Mouse (Mus musculus): ENCODE results near the gene Upb1. TPM values are rescaled to one million over a fixed set of nuclear protein-coding genes. Genes with fewer than 3 reads are reported as not detected.
"Not testable (repeated sequence)": the region's sequence is repeated elsewhere in the genome, so short reads cannot be mapped to it uniquely, and the experiment has no call there.

The Upb1 gene
- polyA plus RNA-seq, 1 experiment: 3.2 TPM

- Histone ChIP-seq H3K27ac (ENCODE audit: control insufficient read depth, insufficient read depth, low read depth, low read length, poor library complexity) (no peak overlapping the region), H3K4me1 (ENCODE audit: control insufficient read depth, insufficient read depth, low read length) (peaks cover 2% of the 10 kb centered on the region), H3K4me3 (replicated peaks; ENCODE audit: control insufficient read depth, low read depth, low read length) (no peak overlapping the region)
- TF ChIP-seq CTCF (IDR thresholded peaks at IDR 0.05; ENCODE audit: control insufficient read depth, insufficient read depth, low read length): no peak
- TF ChIP-seq POLR2A (IDR thresholded peaks at IDR 0.05; ENCODE audit: borderline replicate concordance, control insufficient read depth, low read depth, low read length): no peak
- WGBS: 57% methylated on average over 10 of the region's 10 CpGs
Measured at GRCm38 (mm10) chr10:75451036-75451786, 50.3 kb downstream of the Upb1 start.

DNA sequence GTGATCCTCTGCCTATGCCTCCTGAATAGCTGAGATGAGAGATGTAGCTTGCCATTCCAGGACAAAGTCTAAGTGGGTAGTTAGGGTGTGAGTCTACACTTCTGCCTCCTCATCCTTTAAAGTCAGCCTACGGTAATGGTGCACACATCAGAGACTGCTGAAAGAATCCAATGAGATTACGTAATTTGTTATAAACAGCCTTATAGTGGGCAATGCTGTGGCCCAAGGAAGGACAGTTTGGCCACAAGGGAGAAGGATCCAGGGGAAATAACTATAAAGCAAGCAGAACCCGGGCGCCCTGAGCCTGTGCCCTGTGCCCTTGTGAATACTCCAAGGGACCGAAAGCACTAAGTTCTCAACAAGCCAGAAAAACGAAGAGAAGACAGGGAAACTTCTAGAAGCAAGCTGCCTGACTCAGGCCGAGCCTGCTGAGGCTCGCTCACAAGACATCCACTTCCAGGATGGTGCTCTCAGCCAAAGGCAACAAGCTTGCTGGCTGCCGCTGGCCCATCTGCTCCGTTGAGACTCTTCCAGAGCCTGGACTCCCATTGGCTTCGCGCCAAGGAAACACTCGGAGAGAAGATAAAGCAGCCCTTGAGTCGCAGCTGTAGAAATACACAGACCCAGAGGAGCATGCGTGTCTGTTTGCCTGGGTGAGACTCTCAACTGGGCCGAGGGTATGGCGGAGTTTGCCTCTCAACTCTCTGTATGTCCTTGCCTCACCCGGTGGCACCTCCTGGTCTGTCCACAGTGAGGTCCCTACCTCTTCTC lies 55.3 kb downstream of the Upb1 start:
- H3K27ac ChIP-seq (ENCODE audit: control insufficient read depth, insufficient read depth, low read depth, low read length, poor library complexity); H3K4me1 ChIP-seq (ENCODE audit: control insufficient read depth, insufficient read depth, low read length); H3K4me3 ChIP-seq (replicated peaks; ENCODE audit: control insufficient read depth, low read depth, low read length): not testable (repeated sequence)
- 73% methylated on average over 14 of the region's 18 CpGs for WGBS

DNA sequence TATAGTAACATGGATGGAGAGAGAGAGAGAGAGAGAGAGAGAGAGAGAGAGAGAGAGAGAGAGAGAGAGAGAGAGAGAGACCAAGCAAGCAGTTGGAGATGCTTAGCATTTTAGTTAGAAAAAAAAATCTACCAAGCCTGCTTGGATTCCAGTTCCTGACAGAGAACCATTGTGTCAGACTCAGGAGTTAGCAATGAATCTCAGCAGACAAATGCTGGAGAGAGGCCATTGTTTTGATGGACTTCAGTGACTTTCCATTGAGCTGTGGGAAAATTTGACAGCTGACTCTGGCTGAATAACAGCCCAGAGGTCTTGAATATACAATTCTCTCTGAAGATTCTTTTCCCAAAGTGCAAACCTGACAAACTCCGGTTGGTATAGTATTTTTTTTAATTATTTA lies 56.9 kb downstream of the Upb1 start:
- WGBS: 81% methylated on average over 1 of the region's 1 CpGs

GRCm38 (mm10) chr10:75458329-75458728 lies 57.4 kb downstream of the Upb1 start:
- 75% methylated on average over 4 of the region's 4 CpGs for WGBS
- H3K4me3 ChIP-seq (replicated peaks; ENCODE audit: control insufficient read depth, low read depth, low read length): no peak overlapping the region

More for the DNA sequence above, 56.9 kb downstream of the Upb1 start:
- TF ChIP-seq CTCF (IDR thresholded peaks at IDR 0.05; ENCODE audit: control insufficient read depth, insufficient read depth, low read length) (no peak), POLR2A (IDR thresholded peaks at IDR 0.05; ENCODE audit: borderline replicate concordance, control insufficient read depth, low read depth, low read length) (no peak)
- Histone ChIP-seq H3K27ac (ENCODE audit: control insufficient read depth, insufficient read depth, low read depth, low read length, poor library complexity) (no peak overlapping the region), H3K4me1 (ENCODE audit: control insufficient read depth, insufficient read depth, low read length) (no peaks in the 10 kb centered on the region), H3K4me3 (replicated peaks; ENCODE audit: control insufficient read depth, low read depth, low read length) (no peak overlapping the region)

GRCm38 (mm10) chr10:75462728-75463127 lies 61.8 kb downstream of the Upb1 start:
- no peak overlapping the region for H3K4me3 ChIP-seq (replicated peaks; ENCODE audit: control insufficient read depth, low read depth, low read length)
- H3K4me1 ChIP-seq (ENCODE audit: control insufficient read depth, insufficient read depth, low read length): no peaks in the 10 kb centered on the region
- no peak for TF ChIP-seq CTCF (IDR thresholded peaks at IDR 0.05; ENCODE audit: control insufficient read depth, insufficient read depth, low read length)
- TF ChIP-seq POLR2A (IDR thresholded peaks at IDR 0.05; ENCODE audit: borderline replicate concordance, control insufficient read depth, low read depth, low read length): no peak
- H3K27ac ChIP-seq (ENCODE audit: control insufficient read depth, insufficient read depth, low read depth, low read length, poor library complexity): no peak overlapping the region
- WGBS: 86% methylated on average over 3 of the region's 3 CpGs

More at GRCm38 (mm10) chr10:75458329-75458728, 57.4 kb downstream of the Upb1 start:
- TF ChIP-seq POLR2A (IDR thresholded peaks at IDR 0.05; ENCODE audit: borderline replicate concordance, control insufficient read depth, low read depth, low read length) (no peak), CTCF (IDR thresholded peaks at IDR 0.05; ENCODE audit: control insufficient read depth, insufficient read depth, low read length) (no peak)
- Histone ChIP-seq H3K27ac (ENCODE audit: control insufficient read depth, insufficient read depth, low read depth, low read length, poor library complexity) (no peak overlapping the region), H3K4me1 (ENCODE audit: control insufficient read depth, insufficient read depth, low read length) (no peaks in the 10 kb centered on the region)

GRCm38 (mm10) chr10:75465781-75466550 lies 65.1 kb downstream of the Upb1 start:
- no peak for TF ChIP-seq CTCF (IDR thresholded peaks at IDR 0.05; ENCODE audit: control insufficient read depth, insufficient read depth, low read length)
- no peak for TF ChIP-seq POLR2A (IDR thresholded peaks at IDR 0.05; ENCODE audit: borderline replicate concordance, control insufficient read depth, low read depth, low read length)
- no peak overlapping the region for H3K4me3 ChIP-seq (replicated peaks; ENCODE audit: control insufficient read depth, low read depth, low read length)
- 56% methylated on average over 6 of the region's 6 CpGs for WGBS
- no peaks in the 10 kb centered on the region for H3K4me1 ChIP-seq (ENCODE audit: control insufficient read depth, insufficient read depth, low read length)
- H3K27ac ChIP-seq (ENCODE audit: control insufficient read depth, insufficient read depth, low read depth, low read length, poor library complexity): no peak overlapping the region

DNA sequence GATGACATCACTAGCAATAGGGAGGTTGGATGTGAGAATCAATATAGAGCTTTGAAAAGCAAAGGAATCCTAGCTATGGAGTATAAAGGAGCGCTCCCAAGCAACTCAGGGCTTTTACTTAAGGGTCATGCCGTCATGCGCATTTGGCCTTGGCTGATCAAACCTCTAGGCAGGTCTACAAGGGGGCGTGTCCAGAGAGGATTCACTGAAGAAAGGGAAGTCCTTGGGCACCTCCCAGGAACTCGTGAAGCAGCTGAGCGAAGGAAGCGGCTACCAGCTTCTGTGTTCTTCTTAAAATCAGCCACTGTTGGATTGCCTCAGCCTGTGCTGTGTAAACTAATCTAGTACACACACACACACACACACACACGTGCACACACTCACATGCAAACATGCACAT lies 72.5 kb downstream of the Upb1 start:
- no peak for TF ChIP-seq CTCF (IDR thresholded peaks at IDR 0.05; ENCODE audit: control insufficient read depth, insufficient read depth, low read length)
- TF ChIP-seq POLR2A (IDR thresholded peaks at IDR 0.05; ENCODE audit: borderline replicate concordance, control insufficient read depth, low read depth, low read length): no peak
- Histone ChIP-seq H3K27ac (ENCODE audit: control insufficient read depth, insufficient read depth, low read depth, low read length, poor library complexity) (no peak overlapping the region), H3K4me1 (ENCODE audit: control insufficient read depth, insufficient read depth, low read length) (peaks cover 1% of the 10 kb centered on the region; the same call in 1 of the 2 replicates), H3K4me3 (replicated peaks; ENCODE audit: control insufficient read depth, low read depth, low read length) (no peak overlapping the region)
- 12% methylated on average over 8 of the region's 8 CpGs for WGBS

GRCm38 (mm10) chr10:75474571-75474970 lies 73.7 kb downstream of the Upb1 start:
- 77% methylated on average over 5 of the region's 5 CpGs for WGBS
- peaks cover 1% of the 10 kb centered on the region; the same call in 1 of the 2 replicates for H3K4me1 ChIP-seq (ENCODE audit: control insufficient read depth, insufficient read depth, low read length)
- TF ChIP-seq CTCF (IDR thresholded peaks at IDR 0.05; ENCODE audit: control insufficient read depth, insufficient read depth, low read length): no peak
- TF ChIP-seq POLR2A (IDR thresholded peaks at IDR 0.05; ENCODE audit: borderline replicate concordance, control insufficient read depth, low read depth, low read length): no peak
- no peak overlapping the region for H3K4me3 ChIP-seq (replicated peaks; ENCODE audit: control insufficient read depth, low read depth, low read length)
- H3K27ac ChIP-seq (ENCODE audit: control insufficient read depth, insufficient read depth, low read depth, low read length, poor library complexity): no peak overlapping the region

DNA sequence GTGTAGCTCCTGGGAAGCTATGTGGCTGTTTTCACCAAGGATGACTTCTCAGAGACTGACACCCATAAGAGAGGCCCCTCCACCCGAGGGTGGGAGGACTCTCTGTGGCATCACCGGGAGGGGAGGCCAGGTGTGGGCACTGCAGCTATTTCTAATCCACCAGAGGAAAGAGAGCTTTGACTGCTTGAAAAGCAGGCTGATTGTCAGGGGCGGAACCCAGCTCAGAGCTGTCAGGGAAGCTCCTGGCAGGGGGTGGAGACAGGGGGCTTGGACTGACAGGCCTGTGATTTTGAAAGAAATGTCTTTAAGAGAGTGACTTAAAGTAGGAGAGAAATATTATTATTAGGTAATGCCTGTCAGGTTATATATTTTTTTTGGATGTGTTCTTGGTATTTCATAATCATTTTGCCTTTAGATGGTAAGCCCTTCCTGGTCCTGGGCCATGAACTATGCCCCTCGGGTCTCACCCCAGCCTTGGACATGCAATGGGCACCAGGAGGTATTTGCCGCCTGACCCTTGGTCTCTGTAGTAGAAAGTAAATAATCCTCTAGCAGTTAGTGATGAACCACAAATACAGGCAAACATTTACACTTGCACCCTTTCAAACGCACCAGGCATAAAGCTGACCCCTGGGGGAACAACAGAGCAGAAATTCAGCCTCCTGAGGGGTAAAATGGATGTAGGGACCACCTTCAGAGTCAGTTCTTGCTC lies 74.4 kb downstream of the Upb1 start:
- H3K27ac ChIP-seq (ENCODE audit: control insufficient read depth, insufficient read depth, low read depth, low read length, poor library complexity); H3K4me1 ChIP-seq (ENCODE audit: control insufficient read depth, insufficient read depth, low read length); H3K4me3 ChIP-seq (replicated peaks; ENCODE audit: control insufficient read depth, low read depth, low read length): not testable (repeated sequence)
- WGBS: 63% methylated on average over 5 of the region's 6 CpGs
